ENCODE assay signal across 11 mouse cellular contexts in genomic region chr12:79707565-79708422, GRCm38 (mm10).
DNase-seq lines count a peak whose midpoint lies in the region; ATAC-seq and TF ChIP-seq lines count a peak whose summit lies in the region.
"Had no signal": no experiment of that assay in that cellular context is flagged by ENCODE, and none has a peak within 500 bp of the region (broad histone marks: within the 10 kb centered on the region; RNA-seq: fewer than 3 reads in every experiment).

No protein-coding gene starts in this region.

- H3K4me1 ChIP-seq in kidney, postnatal 0 days (replicated peaks; ENCODE audit: insufficient read depth, low read length) = peaks cover 22% of the 10 kb centered on the region
- H3K4me1 ChIP-seq in hindbrain, embryonic 16.5 days (ENCODE audit: control insufficient read depth, insufficient read depth, low read depth, low read length) = peaks cover 19% of the 10 kb centered on the region
- H3K4me1 ChIP-seq in neural tube, embryonic 14.5 days (ENCODE audit: control insufficient read depth, insufficient read depth, low read length) = peaks cover 21% of the 10 kb centered on the region

- TF ChIP-seq CTCF in kidney, postnatal 0 days (IDR thresholded peaks at IDR 0.05; ENCODE audit: low read depth) = no peak

- ATAC-seq in kidney, postnatal 0 days (replicated peaks; ENCODE audit: low FRiP score, low read depth) = no peak
- peak; percentile 57 for ATAC-seq in hindbrain, embryonic 16.5 days
- peak; percentile 62; the same call in 1 of the 2 replicates for ATAC-seq in neural tube, embryonic 14.5 days (ENCODE audit: low read depth)
- no peak for ATAC-seq in inflammation-experienced regulatory T-cells, adult 6 months

- no peak overlapping the region for H3K4me3 ChIP-seq in kidney, postnatal 0 days (replicated peaks; ENCODE audit: low read depth, low read length)
- no peak overlapping the region for H3K4me3 ChIP-seq in hindbrain, embryonic 16.5 days (ENCODE audit: low read length)
- H3K4me3 ChIP-seq in neural tube, embryonic 14.5 days (ENCODE audit: low read depth, low read length) = no peak overlapping the region

- H3K27ac ChIP-seq in kidney, postnatal 0 days = peak overlapping the region; percentile 72
- no peak overlapping the region for H3K27ac ChIP-seq in hindbrain, embryonic 16.5 days (ENCODE audit: low read depth, low read length)
- peak overlapping the region; percentile 57 for H3K27ac ChIP-seq in neural tube, embryonic 14.5 days (ENCODE audit: low read depth, low read length)

- peak; percentile 84 for DNase-seq in kidney, postnatal 0 days (ENCODE audit: low spot score)
- DNase-seq in kidney, adult 8-10 months = no peak
- DNase-seq in fat pad, adult 2 months (ENCODE audit: extremely low read depth, low read depth, low spot score) = peak; percentile 30
- no peak for DNase-seq in urinary bladder, postnatal 10 days (ENCODE audit: low spot score)
- DNase-seq in thymus, postnatal 10 days (ENCODE audit: low spot score in 2 of 2) = no peak
- DNase-seq: adrenal gland, adult 8-10 months; cerebellum, adult 9-10 months had no signal

- H3K9me3 ChIP-seq in kidney, postnatal 0 days (replicated peaks; ENCODE audit: low read length) = no peaks in the 10 kb centered on the region
- H3K9me3 ChIP-seq in hindbrain, embryonic 16.5 days (ENCODE audit: control insufficient read depth, low read length) = no peaks in the 10 kb centered on the region
- no peaks in the 10 kb centered on the region for H3K9me3 ChIP-seq in neural tube, embryonic 14.5 days (ENCODE audit: control insufficient read depth, low read length)
- H3K9me3 ChIP-seq: G1E had no signal

- no peak overlapping the region for H3K9ac ChIP-seq in kidney, postnatal 0 days (ENCODE audit: low read depth, low read length)
- H3K9ac ChIP-seq in hindbrain, embryonic 16.5 days (ENCODE audit: low read depth, low read length) = no peak overlapping the region
- no peak overlapping the region for H3K9ac ChIP-seq in neural tube, embryonic 14.5 days (replicated peaks; ENCODE audit: low read depth, low read length)

- 32% methylated on average over 9 of the region's 9 CpGs for WGBS in kidney, postnatal 0 days
- 52% methylated on average over 9 of the region's 9 CpGs for WGBS in hindbrain, embryonic 16.5 days
- WGBS in neural tube, embryonic 14.5 days = 38% methylated on average over 9 of the region's 9 CpGs

- no peaks in the 10 kb centered on the region for H3K36me3 ChIP-seq in kidney, postnatal 0 days (ENCODE audit: insufficient read depth, low read length)
- no peaks in the 10 kb centered on the region for H3K36me3 ChIP-seq in hindbrain, embryonic 16.5 days (ENCODE audit: control insufficient read depth, insufficient read depth, low read length)
- H3K36me3 ChIP-seq in neural tube, embryonic 14.5 days (ENCODE audit: control insufficient read depth, insufficient read depth, low read length) = no peaks in the 10 kb centered on the region
- H3K36me3 ChIP-seq: G1E had no signal

- H3K27me3 ChIP-seq in kidney, postnatal 0 days (ENCODE audit: insufficient read depth, low read length) = no peaks in the 10 kb centered on the region
- H3K27me3 ChIP-seq in hindbrain, embryonic 16.5 days (replicated peaks; ENCODE audit: control insufficient read depth, insufficient read depth, low read length) = no peaks in the 10 kb centered on the region
- H3K27me3 ChIP-seq in neural tube, embryonic 14.5 days (ENCODE audit: control insufficient read depth, insufficient read depth, low read length) = no peaks in the 10 kb centered on the region

- H3K4me2 ChIP-seq in kidney, postnatal 0 days (ENCODE audit: low read length) = no peak overlapping the region
- H3K4me2 ChIP-seq in hindbrain, embryonic 16.5 days (ENCODE audit: low read length) = no peak overlapping the region
- no peak overlapping the region for H3K4me2 ChIP-seq in neural tube, embryonic 14.5 days (ENCODE audit: low read depth, low read length)

Comparison
In these comparisons a context has a peak if more than half of its experiments do, and no peak if none do; other contexts are left out.
1. DNase-seq: peak in kidney, postnatal 0 days (single experiment) and fat pad, adult 2 months (single experiment); none in kidney, adult 8-10 months (0 of 2), urinary bladder, postnatal 10 days (single experiment) and thymus, postnatal 10 days (0 of 2).
2. ATAC-seq: peak in hindbrain, embryonic 16.5 days (single experiment) and neural tube, embryonic 14.5 days (single experiment); none in kidney, postnatal 0 days (single experiment) and inflammation-experienced regulatory T-cells, adult 6 months (single experiment).